Mouse (Mus musculus): ENCODE measurements around the gene Slc35d3.
A peak's percentile ranks its signal among the peaks of the same experiment; 100 is the strongest.

The Slc35d3 gene

GRCm38 (mm10) chr10:19835887-19836710, 15.2 kb downstream of the Slc35d3 start:
- DNase-seq (ENCODE audit: low spot score in 2 of 2) = no peak

- DNase-seq (ENCODE audit: low spot score in 2 of 2) = no peak
Observed at GRCm38 (mm10) chr10:19834222-19834621, 17.0 kb downstream of the Slc35d3 start.

GRCm38 (mm10) chr10:19831072-19831849, 20.0 kb downstream of the Slc35d3 start:
- no peak for DNase-seq (ENCODE audit: low spot score in 2 of 2)

- DNase-seq (ENCODE audit: low spot score in 2 of 2) = no peak
Observed at GRCm38 (mm10) chr10:19820986-19821385, 30.3 kb downstream of the Slc35d3 start.

- no peak for DNase-seq (ENCODE audit: low spot score in 2 of 2)
Observed at GRCm38 (mm10) chr10:19818723-19819355, 32.4 kb downstream of the Slc35d3 start.

GRCm38 (mm10) chr10:19815371-19815770, 35.9 kb downstream of the Slc35d3 start:
- no peak for DNase-seq (ENCODE audit: low spot score in 2 of 2)

- DNase-seq (ENCODE audit: low spot score in 2 of 2) = peak in 1 of 2 experiments; percentile 13
Observed at GRCm38 (mm10) chr10:19811436-19812172, 39.7 kb downstream of the Slc35d3 start.

GRCm38 (mm10) chr10:19804763-19805162, 46.5 kb downstream of the Slc35d3 start:
- DNase-seq (ENCODE audit: low spot score in 2 of 2) = no peak

- DNase-seq (ENCODE audit: low spot score in 2 of 2) = no peak
Observed at GRCm38 (mm10) chr10:19802958-19803357, 48.3 kb downstream of the Slc35d3 start.
